Mouse (Mus musculus) ZHBTc4 (cell line): Measurements from ENCODE around the gene Mfrp.

Experiments
- DNase-seq: peaks from one replicate; pipeline ENCODE4 v3.0.0-alpha.2; 2011; ENCODE audit warnings: low read depth, low spot score

The Mfrp gene

DNA sequence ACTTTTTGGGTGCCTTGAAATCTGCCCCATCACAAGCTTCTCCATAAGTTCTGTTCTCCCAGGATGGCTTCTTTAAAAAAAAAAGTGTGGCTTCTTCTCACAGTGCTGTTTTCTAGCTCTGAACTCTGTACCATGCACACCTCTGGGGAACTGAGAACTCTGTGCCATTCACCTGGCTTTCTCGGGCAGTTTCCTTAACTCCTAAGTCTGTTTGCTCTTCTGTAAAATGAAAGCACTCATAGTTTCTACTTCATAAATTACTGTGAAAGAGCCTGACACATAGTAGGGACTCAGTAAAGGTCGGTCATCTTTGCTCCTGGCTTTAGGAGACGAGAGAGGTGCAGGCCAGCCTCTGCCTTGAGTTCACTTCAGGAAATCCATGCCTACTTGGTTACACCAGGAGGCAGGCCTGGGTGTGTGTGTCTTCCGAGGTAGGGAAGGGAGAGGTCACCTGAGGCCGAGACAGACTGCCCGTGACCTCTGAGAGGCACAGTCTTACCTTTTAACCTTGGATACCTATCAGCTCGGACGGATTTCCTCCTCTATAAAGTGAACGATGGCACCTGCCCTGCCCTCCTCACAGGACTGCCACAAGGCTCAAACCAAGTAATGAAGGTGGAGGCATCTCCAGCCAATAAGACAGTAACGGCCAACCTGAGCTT lies 23.3 kb upstream of the Mfrp start:
- no peak for DNase-seq

DNA sequence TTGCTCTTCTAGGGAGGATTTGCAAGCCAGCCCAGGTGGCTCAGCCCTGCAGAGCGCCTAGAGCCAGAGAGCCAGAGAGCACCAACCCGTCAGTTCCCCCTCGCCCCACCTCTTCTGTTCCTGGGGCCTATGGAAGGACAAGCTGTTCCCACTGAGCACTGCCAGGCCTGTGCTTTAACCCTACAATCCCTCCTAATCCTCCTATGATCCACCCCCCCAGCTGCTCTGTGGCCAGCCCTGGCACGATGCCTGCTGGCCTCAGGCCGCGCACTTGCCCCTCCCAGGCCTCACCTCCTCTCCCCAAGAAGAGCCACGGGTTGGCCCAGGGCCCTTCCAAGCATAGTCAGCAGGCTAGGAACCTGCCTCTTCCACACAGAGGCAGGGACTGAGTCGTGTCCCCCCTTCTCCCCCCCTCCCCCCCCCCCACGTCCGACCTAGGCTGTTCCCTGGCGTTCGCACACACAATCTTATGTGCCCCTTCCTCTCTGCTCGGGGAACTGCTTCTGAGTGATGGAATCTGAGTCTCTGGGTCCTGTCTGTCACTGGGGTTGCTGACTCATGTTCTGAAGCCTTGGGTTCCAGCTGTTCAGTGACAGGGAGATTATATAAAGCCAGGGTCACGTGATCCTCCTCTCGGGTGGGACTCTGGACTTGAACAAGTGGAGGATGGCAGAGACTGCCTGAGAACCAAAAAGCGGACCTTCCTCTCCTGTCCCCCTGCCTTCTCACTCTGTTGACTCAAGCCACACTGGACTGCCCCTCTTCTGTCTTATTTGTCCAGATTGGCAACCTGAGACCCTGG lies 22.4 kb upstream of the Mfrp start:
- DNase-seq = no peak

DNA sequence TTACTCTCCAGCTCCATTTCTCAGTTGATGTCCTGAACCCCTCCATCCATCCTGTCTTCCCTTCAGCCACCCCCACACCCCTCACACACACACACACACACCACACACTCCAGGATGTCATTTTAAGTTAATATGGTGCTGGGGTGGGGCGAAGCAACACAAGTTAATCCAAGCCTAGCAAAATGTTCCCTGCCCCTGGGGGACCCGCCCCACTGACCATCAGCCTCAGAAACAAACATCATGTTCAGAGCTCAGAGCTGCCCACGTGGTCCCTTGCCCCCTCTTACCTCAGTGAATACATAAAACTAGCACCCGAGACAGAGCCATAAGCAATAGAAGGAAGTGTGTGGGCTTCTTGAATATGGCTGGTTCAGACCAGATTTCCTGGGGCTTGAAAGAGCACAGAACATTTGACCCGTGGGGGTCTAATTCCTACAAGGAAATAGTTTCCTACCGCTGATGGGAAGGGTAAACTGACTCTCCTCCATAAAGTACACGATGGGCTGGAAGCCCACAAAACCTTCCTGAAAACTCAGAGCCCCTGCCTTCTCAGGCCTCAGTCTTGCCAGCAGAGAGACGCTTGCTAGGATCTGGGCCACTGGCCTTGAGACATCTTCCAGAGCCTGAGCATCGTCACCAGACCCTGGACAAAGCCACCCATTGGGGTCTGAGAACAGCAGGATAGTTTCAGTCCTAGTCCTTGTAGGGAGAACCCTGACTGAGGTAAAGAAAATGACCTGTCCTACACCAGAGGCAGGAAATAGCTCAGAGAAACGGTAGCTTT lies 21.3 kb upstream of the Mfrp start:
- no peak for DNase-seq

DNA sequence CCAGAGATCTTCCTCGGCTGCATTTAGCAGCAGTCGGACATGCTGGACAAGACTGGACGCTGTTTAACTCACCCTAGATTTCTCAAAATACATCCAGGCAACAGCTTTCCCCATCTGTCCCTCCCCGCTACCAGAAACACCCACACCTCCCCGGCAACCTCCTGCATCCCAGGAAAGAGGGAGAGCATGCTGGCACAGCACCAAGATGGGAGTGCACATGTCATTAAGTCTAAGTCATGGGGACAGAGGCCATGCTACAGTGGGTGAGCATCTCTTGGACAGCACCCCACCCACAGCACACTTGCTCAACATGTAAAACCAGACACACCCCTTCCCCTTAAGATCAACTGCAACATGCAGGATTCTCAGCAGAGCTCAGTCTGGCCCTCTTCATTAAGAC lies 20.6 kb upstream of the Mfrp start:
- DNase-seq = no peak

DNA sequence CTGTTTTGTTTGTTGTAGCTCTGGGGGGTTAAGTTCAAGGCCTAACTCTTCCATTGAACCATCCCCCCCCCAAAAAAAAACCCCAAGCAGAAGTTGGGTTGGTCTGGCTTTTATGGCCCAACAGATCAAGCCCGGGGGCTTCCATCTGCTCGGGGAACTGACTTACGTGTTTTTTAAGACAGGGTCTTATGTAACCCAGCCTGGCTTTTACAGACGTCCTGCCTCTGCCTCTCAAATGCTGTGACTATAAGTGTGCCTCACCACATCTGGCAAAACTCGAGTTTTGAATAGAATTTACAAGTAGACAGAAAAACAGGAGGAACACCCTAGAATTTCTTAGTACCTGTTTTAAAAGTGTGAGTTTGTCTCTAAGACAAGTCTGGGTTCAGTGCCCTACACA lies 19.9 kb upstream of the Mfrp start:
- DNase-seq = no peak

DNA sequence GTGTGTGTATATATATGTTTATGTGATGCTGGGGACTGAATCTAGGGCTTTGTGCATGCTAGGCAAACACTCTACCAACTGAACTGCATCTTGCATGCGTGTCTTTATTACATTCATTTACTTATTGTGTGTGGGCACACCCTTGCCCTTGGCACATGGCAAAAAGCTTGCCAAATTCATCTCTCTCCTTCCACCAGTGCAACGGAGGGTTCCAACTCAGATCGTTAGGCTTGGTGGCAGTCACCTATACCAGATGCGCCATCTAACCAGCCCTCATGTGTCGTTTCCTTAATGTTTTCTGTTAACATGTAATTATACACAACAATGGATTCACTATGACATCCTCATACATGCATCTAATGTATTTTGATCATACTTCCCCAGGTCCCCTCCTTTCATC lies 19.3 kb upstream of the Mfrp start:
- DNase-seq = no peak

DNA sequence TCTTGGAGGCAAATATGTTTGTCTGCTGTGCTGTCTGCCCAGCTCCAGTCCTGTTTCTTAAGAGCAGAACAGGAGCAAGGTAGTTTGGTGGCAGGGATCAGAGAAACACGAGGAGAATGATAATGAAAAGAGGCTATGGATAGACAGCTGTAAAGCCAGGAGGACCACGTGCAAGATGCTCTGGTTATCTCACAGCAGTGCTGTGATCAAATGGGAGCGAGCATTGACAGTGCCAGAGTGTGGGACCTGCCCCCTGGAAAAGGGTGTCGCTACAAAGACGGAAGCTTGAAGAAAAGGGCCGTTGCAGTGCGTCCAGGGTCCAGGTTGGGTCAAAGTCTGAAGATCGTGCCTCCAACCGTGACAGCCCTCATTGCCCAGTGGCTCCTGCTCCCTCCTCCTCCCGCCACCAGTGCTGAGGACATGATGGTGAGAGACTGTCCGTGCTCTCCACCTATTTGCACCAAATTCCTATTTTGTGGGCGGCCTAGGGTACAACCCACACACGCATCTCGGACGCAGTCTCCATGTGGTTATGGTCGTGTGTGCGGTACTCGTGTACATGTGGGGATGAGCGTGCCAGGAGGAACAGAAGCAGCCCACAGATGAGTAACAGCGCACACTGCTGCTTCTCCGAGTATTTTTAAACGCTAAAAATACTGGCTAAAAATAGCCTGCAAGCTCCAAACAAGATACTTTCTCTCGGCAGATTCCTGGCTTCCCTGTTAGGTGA lies 18.0 kb upstream of the Mfrp start:
- no peak for DNase-seq

DNA sequence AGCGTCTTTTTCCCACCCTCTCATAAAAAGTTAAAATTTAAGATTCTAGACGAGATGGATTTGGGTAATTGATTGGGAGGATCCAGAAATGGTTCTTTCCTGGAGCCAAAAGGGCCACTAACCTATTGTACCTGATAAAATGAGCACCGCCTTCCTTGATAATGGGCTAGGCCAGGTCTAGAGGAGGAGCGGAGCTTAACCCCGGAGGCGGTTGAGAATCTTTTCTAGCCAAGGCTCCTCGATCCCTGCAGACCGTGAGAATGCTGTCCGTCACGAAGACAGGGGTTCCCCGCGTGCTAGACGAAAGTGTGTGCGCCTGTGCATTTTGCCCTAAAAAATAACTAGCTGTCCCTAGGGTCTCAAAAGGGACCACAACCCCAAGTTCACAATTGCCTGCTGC lies 17.3 kb upstream of the Mfrp start:
- DNase-seq = peak; percentile 60

DNA sequence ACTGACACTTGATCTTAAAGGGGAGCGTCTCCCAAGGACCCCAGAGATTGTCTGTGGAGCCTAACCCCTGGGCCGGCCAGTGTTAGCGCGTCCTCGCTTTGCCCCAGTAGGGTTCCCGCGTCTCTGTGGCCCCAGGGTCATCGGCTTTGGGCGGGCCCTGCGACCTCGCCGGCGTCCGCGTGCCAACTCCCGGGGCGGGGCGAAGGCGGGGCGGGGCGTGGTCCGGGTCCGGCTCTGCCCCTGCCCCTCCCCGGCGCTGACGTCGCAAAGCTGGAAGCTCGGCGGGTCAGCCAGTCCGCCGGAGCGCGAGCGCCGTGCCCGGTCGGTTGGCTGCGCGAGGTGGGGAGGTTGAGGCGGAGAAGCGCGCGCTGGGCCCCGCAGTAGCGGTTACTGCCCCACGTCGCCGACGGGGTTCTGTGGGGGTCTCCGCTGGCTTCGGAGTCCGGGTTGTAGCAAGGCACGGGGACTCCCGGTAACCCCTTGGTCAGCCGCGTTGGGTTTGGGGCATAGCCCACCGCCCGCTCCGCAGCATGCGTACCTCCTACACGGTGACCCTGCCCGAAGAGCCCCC lies 16.8 kb upstream of the Mfrp start:
- DNase-seq = peak; percentile 83

DNA sequence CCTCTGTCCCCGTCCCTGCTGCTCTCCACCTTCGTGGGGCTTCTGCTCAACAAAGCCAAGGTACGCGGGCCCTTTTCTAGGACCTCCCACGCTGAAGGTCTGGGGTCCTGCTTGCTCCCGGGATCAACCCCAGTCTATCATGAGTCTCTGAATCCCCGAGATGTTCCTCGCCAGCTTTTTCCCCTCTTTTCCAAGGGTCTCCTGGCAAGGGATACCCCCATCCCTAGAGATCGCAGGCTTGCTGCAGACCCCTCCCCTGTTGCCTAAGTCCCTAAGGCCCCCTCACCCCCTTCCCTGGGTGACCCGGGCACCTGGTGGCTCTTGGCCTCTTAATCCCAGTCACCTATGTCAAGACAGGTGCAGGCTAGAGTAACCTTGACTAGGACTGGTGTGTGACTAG lies 16.3 kb upstream of the Mfrp start:
- no peak for DNase-seq

DNA sequence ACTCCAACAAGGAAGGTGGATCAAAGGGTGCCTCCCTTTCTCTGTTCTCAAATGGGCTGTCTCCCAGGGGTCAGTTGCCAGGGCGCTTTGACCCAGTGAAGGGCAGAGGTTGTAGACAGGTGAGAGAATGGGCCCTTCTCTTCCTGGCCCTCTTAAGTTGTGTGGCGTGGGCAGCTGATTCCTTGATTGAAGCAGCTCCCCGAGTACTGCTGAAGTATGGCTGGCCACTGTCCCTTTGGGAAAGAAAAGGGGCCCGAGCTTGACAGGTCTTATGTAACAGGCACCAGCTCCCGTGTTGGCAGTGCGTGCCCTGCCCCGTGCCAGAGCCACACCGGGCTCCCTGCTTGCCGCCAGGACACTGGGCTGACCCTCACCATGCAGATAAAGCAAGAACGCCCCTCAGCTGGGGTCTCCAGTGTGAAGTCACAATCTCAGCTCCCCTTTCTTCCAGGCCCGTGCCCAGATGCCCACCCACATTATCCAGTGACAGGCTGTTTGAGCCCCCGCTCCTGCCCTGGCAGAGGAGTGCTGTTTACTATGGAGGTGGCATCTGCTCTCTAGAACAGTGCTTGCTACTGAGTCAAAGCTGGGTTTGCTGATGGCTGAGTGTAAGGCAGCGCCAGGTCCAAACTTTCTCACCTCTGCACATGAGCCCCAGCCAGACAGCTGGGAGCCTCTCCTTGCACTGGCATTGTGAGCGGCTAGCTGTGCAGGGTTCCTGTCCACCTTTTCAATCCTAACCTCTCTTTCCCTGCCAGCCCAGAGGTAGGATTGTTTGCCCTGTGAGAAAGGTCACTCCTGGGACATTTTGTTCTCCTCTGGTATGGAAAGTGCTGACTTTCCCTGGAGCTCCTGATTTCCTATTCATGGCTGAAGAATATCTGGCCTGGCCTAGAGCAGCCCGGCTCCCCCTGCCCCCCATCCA lies 15.5 kb upstream of the Mfrp start:
- no peak for DNase-seq

DNA sequence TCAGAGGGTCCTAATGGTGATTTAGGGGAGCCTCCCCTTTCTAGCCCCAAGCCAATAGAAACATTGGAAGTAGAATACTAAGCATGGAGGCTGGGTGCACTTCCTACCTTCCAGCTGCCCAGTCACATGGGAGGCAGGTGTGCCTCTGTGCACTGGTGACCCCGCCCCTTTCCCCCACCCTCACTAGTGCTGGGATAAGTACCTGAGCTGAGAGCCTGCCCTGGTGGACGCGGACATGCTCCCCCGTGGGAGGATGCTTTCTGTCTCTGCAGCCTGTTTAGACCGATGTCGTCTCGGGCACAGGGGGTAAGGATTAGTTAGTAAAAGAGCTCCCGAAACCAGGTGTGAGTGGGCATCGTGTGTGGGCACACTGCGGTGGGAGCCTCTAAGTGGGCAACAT lies 14.6 kb upstream of the Mfrp start:
- DNase-seq = no peak

DNA sequence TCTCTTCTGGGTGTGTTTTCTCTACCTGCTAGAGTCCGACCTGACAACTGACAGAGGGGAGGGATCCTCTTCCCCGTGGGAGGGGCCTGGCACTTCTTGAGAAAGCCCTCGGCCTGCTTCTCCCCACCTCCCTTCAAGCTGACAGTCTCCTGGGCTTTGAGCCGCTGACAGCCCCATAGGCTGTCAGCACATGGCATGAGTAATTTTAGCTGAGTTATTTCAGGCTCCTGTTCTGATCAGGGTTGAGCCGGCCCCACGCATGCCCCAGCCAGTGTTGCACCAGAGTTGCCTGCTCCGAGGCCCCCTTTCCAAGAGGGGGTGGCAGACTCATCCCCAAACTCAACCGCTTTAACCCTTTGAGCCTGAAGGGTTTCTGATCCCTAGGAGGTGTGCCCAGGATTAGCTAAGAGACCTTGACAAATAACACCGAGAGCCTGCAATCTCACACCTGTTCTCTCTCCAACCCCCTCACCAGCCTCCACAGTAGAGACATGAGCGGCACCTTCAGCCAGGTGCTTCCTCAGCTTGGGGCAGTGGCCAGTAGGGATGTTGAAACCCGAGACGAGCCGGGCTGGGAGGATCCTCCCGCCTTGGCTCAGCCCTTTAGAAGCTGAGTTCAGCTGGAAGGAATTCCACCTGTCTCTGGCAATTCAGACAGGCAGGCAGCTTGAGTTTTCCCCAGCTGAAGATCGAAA lies 13.6 kb upstream of the Mfrp start:
- no peak for DNase-seq

DNA sequence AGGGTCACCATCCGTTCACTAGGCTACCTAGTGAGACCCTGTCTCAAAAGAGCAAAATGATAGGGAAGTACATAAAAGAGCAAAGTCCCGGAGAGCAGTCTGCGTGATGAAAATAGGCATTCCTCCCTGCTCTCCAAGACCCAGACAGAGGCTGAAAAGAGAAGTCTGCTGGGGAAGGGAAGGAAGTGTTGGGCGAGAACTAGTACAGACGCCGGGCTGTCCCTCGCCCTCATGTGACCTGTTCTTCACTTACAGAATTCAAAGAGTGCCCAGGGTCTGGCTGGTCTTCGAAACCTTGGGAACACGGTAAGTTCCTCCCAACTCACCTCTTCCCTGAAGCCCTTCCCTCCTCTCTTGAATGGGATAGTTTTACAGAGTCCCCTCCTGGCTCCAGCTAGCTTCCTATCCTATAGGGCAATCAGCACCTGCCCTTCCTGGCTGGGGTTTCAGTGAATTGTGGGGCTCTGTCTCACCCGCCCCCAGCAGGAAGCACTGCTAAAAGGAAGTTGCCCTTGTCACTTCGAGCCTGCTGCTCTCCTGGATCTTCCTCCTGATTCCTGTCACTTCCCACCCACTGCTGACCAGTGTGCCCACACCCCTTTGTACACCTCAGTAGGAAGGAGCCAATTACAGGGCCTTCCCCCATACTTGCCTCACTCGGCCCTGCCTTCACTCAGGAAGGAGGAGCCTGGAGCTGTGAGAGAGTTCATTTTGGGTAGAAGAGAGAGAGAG lies 12.5 kb upstream of the Mfrp start:
- peak; percentile 29 for DNase-seq

DNA sequence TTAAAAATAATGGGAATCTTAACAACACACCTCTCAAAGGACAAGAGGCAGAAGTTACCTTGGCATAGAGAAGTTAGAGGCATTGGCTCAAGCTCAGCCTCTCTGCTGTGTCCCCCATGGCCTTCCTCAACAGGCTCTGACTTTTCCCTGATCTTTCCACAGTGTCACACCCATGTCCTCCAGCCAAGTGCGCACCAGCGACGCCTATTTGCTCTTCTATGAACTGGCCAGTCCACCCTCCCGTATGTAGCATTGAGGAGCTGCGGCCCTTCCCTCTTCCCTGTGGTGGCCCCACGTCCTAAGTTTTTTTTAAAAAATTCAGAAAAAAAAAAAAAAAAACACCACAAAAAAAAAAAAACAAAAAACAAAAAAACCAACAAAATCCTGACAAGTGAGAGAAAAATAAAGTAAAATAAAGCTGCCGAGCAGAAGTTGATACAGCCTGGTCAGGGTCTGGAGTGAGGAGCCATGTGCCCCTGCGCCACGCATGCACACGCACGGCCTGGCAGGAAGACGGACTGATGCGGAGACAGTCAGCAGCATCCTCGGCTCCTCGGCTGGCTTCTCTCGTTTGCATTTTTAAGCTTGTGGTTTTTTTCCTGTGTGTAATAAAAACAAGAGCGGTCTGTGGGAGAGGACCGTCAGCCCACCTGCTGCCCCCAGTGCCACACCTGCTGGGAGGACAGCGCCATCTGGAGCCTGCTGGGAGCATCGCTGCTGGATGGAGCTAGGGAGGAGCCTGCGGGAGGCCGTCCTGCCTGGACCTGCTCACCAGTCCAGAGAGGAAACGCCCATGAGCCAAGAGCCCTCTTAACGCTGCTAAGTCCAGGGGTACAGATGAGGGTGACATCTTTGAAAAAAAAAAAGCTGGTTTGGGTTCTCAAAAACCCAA lies 7.7 kb upstream of the Mfrp start:
- DNase-seq = peak; percentile 74

DNA sequence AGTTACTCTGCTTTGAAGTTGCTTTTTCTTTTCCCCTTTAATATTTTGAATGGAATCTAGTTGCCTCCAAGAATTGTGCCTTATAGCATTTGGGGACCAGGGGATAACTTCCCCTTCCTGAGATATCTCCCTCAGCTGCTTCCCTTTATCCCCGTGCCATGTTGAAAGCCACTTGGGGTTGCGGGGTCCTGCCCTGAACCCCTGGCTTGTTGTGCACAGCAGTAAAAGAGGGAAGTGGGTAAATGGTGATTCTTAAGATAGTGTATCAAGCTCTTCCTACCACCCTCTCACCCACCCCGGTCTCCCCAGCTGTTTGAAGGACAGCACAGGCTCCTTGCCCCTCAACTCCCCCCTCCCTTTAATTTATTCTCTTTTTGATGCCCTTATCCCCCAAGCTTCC lies 6.8 kb upstream of the Mfrp start:
- DNase-seq = no peak

DNA sequence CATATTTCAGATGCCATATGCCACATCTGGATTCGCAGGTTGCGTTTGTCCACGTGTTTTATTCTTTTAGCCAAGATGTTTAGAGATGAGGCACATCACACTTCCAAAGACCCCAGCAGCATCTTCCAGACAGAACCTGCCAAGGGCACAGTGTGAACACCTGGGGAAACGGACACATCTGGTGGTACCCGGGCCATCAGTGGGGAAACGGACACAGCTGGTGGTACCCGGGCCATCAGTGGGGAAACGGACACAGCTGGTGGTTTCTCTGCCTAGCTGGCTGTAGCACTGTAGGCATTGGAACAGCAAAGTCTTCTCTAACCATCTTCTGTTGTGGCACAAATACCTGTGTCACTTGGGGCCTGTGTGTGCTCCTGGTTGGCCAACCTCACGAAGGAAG lies 5.7 kb upstream of the Mfrp start:
- no peak for DNase-seq

DNA sequence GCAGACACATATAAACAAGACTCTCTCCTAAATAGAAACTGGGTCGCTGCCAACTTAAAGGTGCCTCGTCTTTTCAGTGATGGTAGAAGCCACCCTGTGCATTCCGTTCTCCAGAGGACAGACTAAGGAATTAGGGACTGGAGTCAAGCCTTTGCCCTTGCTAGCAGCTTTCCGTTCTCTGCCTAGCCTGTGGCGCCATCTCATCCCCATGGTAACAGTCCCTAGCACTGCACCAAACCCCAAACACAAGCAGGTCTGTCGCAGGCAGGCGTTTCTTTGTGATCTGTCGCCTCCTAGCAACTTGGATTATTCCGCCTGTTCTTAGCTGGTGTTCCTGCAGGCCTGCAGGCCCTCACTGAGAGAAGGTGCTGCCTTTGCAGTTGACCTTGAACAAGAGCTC lies 5.0 kb upstream of the Mfrp start:
- peak; percentile 68 for DNase-seq
